Mouse (Mus musculus) right cerebral cortex, postnatal 14 days (tissue): ENCODE measurements at regions not wholly inside any gene's neighbourhood (a gene's known extent, or its start where the extent isn't known, plus 50 kb on each side); places are given as distances from the start of the nearest gene placed in this dataset.
A peak's percentile ranks its signal among the peaks of the same experiment; 100 is the strongest.

Experiments
- DNase-seq: peaks from one replicate; pipeline ENCODE4 v3.0.0; 2022

DNA sequence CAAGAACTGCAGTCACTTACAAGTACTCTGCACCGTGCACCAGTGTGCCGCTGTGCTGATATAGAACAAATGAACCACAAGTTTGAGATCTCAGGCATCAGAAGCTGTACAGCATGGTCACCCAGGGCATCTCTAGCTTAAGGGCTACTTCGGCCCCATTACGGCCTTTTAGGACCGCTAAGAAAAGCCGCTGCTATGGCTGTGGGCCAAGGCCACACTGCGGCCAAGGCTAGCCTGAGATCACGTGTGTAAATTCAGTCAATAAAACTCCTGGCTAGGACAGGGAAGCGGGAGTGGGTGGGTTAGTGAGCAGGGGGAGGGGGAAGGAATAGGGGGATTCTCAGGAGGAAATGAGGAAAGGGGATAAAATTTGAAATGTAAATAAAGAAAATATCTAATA, 50.9 kb upstream of the Atp12a start:
- DNase-seq: no peak

- peak; percentile 43 for DNase-seq
Measured at GRCm38 (mm10) chr14:56314459-56314858, 50.4 kb upstream of the Atp12a start.
